Mouse (Mus musculus): ENCODE measurements around the gene Slamf6.

DNA sequence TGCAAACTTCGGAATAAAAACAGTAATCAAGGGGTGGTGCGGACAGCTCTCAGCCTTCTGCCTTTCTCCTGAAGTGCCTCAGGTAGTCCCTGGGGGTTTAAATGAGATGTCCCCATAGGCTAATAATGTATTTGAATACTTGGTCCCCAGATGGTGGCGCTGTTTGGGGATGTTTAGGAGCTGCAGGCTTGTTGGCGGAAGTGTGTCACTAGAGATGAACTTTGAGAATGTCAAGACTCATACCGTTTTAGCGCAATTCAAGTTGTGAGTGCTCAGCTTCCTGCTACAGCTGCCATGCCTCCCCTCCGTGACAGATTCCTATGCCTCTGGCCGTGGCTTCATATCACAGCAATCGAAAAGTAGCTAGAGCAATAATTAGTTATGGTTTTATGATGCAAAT is 58.1 kb downstream of the Slamf6 start:
- TF ChIP-seq CTCF (IDR thresholded peaks at IDR 0.05; ENCODE audit: low read depth): no peak
- TF ChIP-seq EP300 (optimal IDR thresholded peaks at IDR 0.05): no peak
